Mouse (Mus musculus): ENCODE results near the gene Emcn. TPM values are rescaled to one million over a fixed set of nuclear protein-coding genes. Genes with fewer than 3 reads are reported as not detected.

Gene Emcn
- polyA plus RNA-seq, 1 experiment, result not detected

- H3K4me3 ChIP-seq (ENCODE audit: insufficient read depth, low read length), result no peak overlapping the region
- no peaks in the 10 kb centered on the region for H3K4me1 ChIP-seq (ENCODE audit: control insufficient read depth, insufficient read depth, low read length)
- TF ChIP-seq POLR2A (IDR thresholded peaks at IDR 0.05; ENCODE audit: borderline replicate concordance, low read depth, low read length) (no peak), CTCF (IDR thresholded peaks at IDR 0.05; ENCODE audit: low read depth, low read length) (no peak)
- H3K27ac ChIP-seq (ENCODE audit: insufficient read depth, low read depth, low read length), result no peak overlapping the region
These were observed 18.6 kb upstream of the Emcn start for GRCm38 (mm10) chr3:137322304-137322703.

GRCm38 (mm10) chr3:137329898-137330297, 11.0 kb upstream of the Emcn start:
- TF ChIP-seq CTCF (IDR thresholded peaks at IDR 0.05; ENCODE audit: low read depth, low read length), result no peak
- TF ChIP-seq POLR2A (IDR thresholded peaks at IDR 0.05; ENCODE audit: borderline replicate concordance, low read depth, low read length), result no peak

GRCm38 (mm10) chr3:137330950-137331349, 9.9 kb upstream of the Emcn start:
- Histone ChIP-seq H3K4me3 (ENCODE audit: insufficient read depth, low read length) (no peak overlapping the region), H3K27ac (ENCODE audit: insufficient read depth, low read depth, low read length) (no peak overlapping the region), H3K4me1 (ENCODE audit: control insufficient read depth, insufficient read depth, low read length) (no peaks in the 10 kb centered on the region)
- TF ChIP-seq CTCF (IDR thresholded peaks at IDR 0.05; ENCODE audit: low read depth, low read length) (no peak), POLR2A (IDR thresholded peaks at IDR 0.05; ENCODE audit: borderline replicate concordance, low read depth, low read length) (no peak)

More at GRCm38 (mm10) chr3:137329898-137330297, 11.0 kb upstream of the Emcn start:
- H3K27ac ChIP-seq (ENCODE audit: insufficient read depth, low read depth, low read length), result no peak overlapping the region
- no peaks in the 10 kb centered on the region for H3K4me1 ChIP-seq (ENCODE audit: control insufficient read depth, insufficient read depth, low read length)
- no peak overlapping the region for H3K4me3 ChIP-seq (ENCODE audit: insufficient read depth, low read length)

- TF ChIP-seq POLR2A (IDR thresholded peaks at IDR 0.05; ENCODE audit: borderline replicate concordance, low read depth, low read length) (no peak), CTCF (IDR thresholded peaks at IDR 0.05; ENCODE audit: low read depth, low read length) (no peak)
- Histone ChIP-seq H3K4me3 (ENCODE audit: insufficient read depth, low read length) (no peak overlapping the region), H3K4me1 (ENCODE audit: control insufficient read depth, insufficient read depth, low read length) (no peaks in the 10 kb centered on the region), H3K27ac (ENCODE audit: insufficient read depth, low read depth, low read length) (no peak overlapping the region)
These were observed 8.3 kb upstream of the Emcn start for GRCm38 (mm10) chr3:137332531-137332930.

GRCm38 (mm10) chr3:137335957-137336356, 4.9 kb upstream of the Emcn start:
- Histone ChIP-seq H3K4me3 (ENCODE audit: insufficient read depth, low read length) (no peak overlapping the region), H3K27ac (ENCODE audit: insufficient read depth, low read depth, low read length) (no peak overlapping the region), H3K4me1 (ENCODE audit: control insufficient read depth, insufficient read depth, low read length) (no peaks in the 10 kb centered on the region)
- no peak for TF ChIP-seq POLR2A (IDR thresholded peaks at IDR 0.05; ENCODE audit: borderline replicate concordance, low read depth, low read length)
- TF ChIP-seq CTCF (IDR thresholded peaks at IDR 0.05; ENCODE audit: low read depth, low read length), result no peak

GRCm38 (mm10) chr3:137343446-137343845, 2.6 kb downstream of the Emcn start:
- TF ChIP-seq POLR2A (IDR thresholded peaks at IDR 0.05; ENCODE audit: borderline replicate concordance, low read depth, low read length) (no peak), CTCF (IDR thresholded peaks at IDR 0.05; ENCODE audit: low read depth, low read length) (no peak)
- H3K27ac ChIP-seq (ENCODE audit: insufficient read depth, low read depth, low read length), result no peak overlapping the region

GRCm38 (mm10) chr3:137351882-137352281, 11.0 kb downstream of the Emcn start:
- H3K4me3 ChIP-seq (ENCODE audit: insufficient read depth, low read length), result no peak overlapping the region
- no peaks in the 10 kb centered on the region for H3K4me1 ChIP-seq (ENCODE audit: control insufficient read depth, insufficient read depth, low read length)
- TF ChIP-seq POLR2A (IDR thresholded peaks at IDR 0.05; ENCODE audit: borderline replicate concordance, low read depth, low read length) (no peak), CTCF (IDR thresholded peaks at IDR 0.05; ENCODE audit: low read depth, low read length) (no peak)
- H3K27ac ChIP-seq (ENCODE audit: insufficient read depth, low read depth, low read length), result no peak overlapping the region

More at GRCm38 (mm10) chr3:137343446-137343845, 2.6 kb downstream of the Emcn start:
- Histone ChIP-seq H3K4me3 (ENCODE audit: insufficient read depth, low read length) (no peak overlapping the region), H3K4me1 (ENCODE audit: control insufficient read depth, insufficient read depth, low read length) (no peaks in the 10 kb centered on the region)

GRCm38 (mm10) chr3:137356697-137357096, 15.8 kb downstream of the Emcn start:
- TF ChIP-seq POLR2A (IDR thresholded peaks at IDR 0.05; ENCODE audit: borderline replicate concordance, low read depth, low read length), result no peak
- Histone ChIP-seq H3K4me1 (ENCODE audit: control insufficient read depth, insufficient read depth, low read length) (no peaks in the 10 kb centered on the region), H3K4me3 (ENCODE audit: insufficient read depth, low read length) (no peak overlapping the region), H3K27ac (ENCODE audit: insufficient read depth, low read depth, low read length) (no peak overlapping the region)

- H3K27ac ChIP-seq (ENCODE audit: insufficient read depth, low read depth, low read length), result no peak overlapping the region
- H3K4me1 ChIP-seq (ENCODE audit: control insufficient read depth, insufficient read depth, low read length), result no peaks in the 10 kb centered on the region
- TF ChIP-seq POLR2A (IDR thresholded peaks at IDR 0.05; ENCODE audit: borderline replicate concordance, low read depth, low read length) (no peak), CTCF (IDR thresholded peaks at IDR 0.05; ENCODE audit: low read depth, low read length) (no peak)
- H3K4me3 ChIP-seq (ENCODE audit: insufficient read depth, low read length), result no peak overlapping the region
These were observed 26.4 kb downstream of the Emcn start for GRCm38 (mm10) chr3:137367123-137367825.

- Histone ChIP-seq H3K27ac (ENCODE audit: insufficient read depth, low read depth, low read length) (no peak overlapping the region), H3K4me1 (ENCODE audit: control insufficient read depth, insufficient read depth, low read length) (no peaks in the 10 kb centered on the region), H3K4me3 (ENCODE audit: insufficient read depth, low read length) (no peak overlapping the region)
- no peak for TF ChIP-seq CTCF (IDR thresholded peaks at IDR 0.05; ENCODE audit: low read depth, low read length)
- no peak for TF ChIP-seq POLR2A (IDR thresholded peaks at IDR 0.05; ENCODE audit: borderline replicate concordance, low read depth, low read length)
These were observed 27.0 kb downstream of the Emcn start for GRCm38 (mm10) chr3:137367826-137368325.

All from bone marrow macrophage, adult 2 months (primary cell).